7 mouse cellular contexts compared by ENCODE assay signal in genomic region chr11:81239966-81240681, GRCm38 (mm10).
DNase-seq lines count a peak whose midpoint lies in the region; TF ChIP-seq lines count a peak whose summit lies in the region.

No protein-coding gene starts in this region.

- H3K4me3 ChIP-seq in layer of hippocampus, adult 2 months, result no peak overlapping the region

- DNase-seq in layer of hippocampus, adult 2 months (ENCODE audit: low spot score in 2 of 2), result peak in 1 of 2 experiments; percentile 51
- DNase-seq in layer of hippocampus, postnatal 36 days, result no peak
- peak; percentile 30 for DNase-seq in NIH3T3 (ENCODE audit: low read depth)
- DNase-seq in adrenal gland, postnatal 36 days, result peak; percentile 48 to 53
- DNase-seq in heart, postnatal 36 days, result peak; percentile 26 to 27
- DNase-seq in lung, postnatal 4 days, result peak; percentile 10 to 27
- DNase-seq in thymus, adult 18-20 months, result no peak

- no peak overlapping the region for H3K27ac ChIP-seq in layer of hippocampus, adult 2 months

- intact Hi-C loops in heart, postnatal 36 days (cut with DNase I), result no loop called here

- peak; percentile 80 for TF ChIP-seq CTCF in layer of hippocampus, adult 2 months (conservative IDR thresholded peaks at IDR 0.05)

Comparison
In these comparisons a context has a peak if more than half of its experiments do, and no peak if none do; other contexts are left out.
1. DNase-seq: peak in NIH3T3 (single experiment), adrenal gland, postnatal 36 days (2 of 2), heart, postnatal 36 days (2 of 2) and lung, postnatal 4 days (2 of 2); none in layer of hippocampus, postnatal 36 days (0 of 2) and thymus, adult 18-20 months (0 of 2).